Mouse (Mus musculus) thymus, postnatal 25 days (tissue): ENCODE results near the gene Prr36.
A peak's percentile ranks its signal among the peaks of the same experiment; 100 is the strongest.

Experiments used
- DNase-seq: peaks from one replicate; pipeline ENCODE4 v3.0.0; 2022

Gene Prr36

DNA sequence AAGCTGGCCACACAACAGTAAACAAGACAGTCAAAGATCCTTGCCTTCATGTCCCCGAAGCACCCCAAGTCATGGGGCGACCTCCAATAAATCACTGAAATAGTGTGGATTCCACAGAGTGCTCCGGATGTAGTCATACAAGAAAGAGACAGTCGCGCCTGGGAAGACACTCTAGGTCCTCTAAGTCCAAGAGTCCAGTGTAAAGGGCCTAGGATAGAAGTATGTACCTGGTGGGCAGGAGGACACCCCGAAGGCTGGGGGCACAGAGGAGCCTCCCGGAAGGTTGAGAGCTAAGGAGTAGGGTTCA, 23.7 kb downstream of the Prr36 start:
- DNase-seq, result no peak

GRCm38 (mm10) chr8:4192807-4193587, 24.3 kb downstream of the Prr36 start:
- peak; percentile 88 for DNase-seq

DNA sequence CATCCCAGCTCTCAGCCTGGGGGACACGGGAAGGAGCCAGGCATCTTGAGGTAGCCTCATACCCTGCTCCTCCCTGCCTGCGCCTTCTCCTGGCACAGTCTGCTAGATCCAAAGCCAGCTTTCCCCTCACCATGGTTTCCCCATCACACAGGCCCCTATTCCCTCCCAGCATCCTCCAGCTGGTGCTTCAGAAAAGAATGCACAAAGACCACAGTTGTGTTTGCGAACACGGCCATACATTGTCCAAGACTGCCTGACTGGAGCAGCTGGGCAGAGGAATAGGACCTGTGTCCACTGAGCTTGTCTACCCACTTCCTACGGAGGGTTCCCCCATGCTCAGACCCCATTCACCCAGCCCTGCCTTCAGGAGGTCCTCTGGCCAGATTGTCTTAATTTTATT, 25.0 kb downstream of the Prr36 start:
- no peak for DNase-seq

DNA sequence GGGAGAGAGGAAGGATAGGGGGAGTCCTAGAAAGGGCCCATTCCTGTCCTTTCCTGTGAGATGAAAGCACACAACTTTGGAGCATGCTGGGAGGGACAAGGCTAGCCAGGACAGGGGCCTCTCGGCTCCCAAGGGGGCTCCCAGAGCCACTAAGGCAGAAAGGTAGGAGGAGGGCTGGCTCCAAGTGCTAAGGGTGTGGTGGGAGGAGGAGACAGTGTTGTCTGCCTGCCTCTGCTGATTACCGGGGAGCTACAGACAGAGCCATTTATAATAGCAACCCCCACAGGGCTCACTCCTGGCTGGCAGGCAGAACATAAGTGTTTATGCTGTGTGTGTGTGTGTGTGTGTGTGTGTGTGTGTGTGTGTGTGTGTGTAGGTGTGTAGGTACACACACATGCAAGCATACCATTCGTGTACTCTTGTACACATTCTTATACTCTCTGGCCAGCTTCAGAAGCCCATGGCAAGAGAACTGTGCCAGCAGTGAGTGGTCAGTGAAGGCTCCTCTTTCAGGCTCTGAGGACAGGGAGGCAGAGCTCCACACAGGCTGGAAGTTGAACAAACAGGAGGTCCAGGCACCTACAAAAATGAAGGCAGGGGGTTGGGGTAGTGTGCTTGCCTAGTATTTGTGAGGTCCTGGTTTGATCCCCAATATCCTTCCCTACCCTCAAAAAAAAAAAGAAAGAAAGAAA, 28.1 kb downstream of the Prr36 start:
- DNase-seq, result no peak

- no peak for DNase-seq
These were observed 28.7 kb downstream of the Prr36 start for GRCm38 (mm10) chr8:4188605-4189004.

- DNase-seq, result no peak
These were observed 31.1 kb downstream of the Prr36 start for GRCm38 (mm10) chr8:4186151-4186550.

DNA sequence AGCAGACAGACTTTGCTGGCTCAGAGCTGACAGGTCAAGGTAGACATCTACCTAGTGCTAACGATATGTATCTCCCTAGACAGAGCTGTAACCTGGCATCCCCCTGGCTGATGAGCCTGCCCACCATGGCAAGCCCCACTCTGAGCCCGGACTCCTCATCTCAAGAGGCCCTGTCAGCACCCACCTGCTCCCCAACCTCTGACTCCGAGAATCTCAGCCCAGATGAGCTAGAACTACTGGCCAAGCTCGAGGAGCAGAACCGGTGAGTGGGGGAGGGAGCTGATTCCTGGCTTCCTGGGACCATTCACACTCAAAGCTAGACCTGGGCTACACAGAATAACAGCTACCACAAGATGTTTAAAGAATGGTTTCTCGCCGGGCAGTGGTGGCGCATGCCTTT, 33.9 kb downstream of the Prr36 start:
- no peak for DNase-seq

DNA sequence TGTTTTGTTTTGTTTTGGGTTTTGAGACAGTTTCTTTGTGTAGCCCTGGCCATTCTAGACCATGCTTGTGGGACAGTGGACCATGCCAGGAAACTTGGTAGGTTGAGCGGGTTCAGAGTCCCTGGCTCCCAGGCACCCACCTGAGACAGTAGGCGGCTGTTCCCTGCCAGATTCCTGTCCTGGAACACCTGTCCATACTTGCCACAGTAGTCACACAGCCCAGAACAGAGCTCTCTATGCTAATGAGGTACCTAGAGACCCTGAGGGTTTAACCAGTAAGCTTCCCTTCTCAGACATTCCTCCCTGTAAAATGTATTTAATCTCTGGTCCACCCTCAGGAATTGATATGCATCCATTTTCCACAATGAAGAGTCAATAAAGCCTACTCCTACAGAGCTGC, 43.2 kb downstream of the Prr36 start:
- no peak for DNase-seq

DNA sequence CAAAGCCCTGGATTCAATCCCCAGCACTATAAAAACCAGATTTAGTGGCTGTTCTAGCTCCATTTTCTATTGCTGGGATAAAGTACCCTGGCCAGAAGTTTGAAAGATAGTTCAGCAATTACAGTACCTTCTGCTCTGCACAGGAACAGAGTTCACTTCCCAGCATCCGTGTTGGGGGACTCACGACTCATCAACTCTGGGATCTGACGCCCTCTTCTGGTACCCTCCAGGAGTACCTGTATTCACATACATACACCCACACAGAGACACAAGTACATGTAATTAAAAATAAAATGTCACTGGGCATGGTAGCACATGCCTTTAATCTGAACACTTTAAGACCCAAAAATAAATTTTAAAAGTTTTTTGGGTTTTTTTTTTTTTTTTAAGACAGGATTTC, 44.8 kb downstream of the Prr36 start:
- no peak for DNase-seq

DNA sequence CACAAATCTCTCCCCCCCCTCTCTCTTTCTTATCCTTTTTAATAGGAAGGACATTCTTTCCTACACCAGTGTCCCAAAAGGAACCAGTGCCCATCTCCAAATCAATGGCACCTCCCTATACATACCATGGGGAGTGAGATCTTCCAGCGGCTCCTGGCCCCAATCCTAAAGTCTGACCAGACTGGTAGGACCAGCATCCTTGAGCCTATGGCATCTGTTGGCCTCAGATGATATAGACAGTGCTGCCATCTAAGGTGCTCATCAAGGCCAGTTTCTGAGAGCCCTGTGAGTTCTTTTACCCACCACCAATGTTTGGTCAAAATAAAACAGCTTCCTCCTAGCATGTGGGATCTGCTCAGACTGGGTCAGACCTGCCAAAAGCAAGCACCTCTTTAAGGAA, 49.3 kb downstream of the Prr36 start:
- no peak for DNase-seq

DNA sequence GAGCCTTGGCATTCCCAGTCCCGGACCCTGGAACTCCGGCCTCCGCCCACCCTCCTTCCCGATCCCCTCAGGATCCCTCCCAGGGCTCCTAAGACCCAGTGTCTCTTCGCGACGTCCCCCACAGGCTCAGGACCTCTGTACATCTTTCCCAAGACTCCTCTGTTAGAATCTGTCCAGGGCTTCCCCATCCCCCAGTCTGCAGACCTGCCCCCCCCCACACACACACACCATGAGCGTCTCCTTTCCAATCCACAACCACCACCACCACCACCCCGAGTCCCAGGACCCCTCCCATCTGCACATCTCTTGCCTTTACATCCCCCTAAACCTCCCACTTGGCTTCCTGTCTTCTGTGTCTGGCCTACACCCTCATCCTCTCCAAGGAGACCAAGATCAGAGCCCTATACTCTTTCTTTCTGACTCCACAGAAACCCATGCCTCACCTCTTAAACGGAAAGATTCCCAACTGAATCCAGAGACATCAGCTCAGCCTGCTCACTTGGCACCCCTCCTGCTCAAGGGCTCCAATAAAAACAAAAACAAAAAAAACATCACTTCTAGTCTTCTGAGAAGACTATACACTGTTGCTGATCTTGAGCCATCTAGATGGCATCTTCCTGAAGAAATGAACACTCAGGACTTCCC, 50.3 kb downstream of the Prr36 start:
- DNase-seq, result no peak

- DNase-seq, result peak; percentile 99
These were observed 51.2 kb downstream of the Prr36 start, which contains the start of gene Evi5l for GRCm38 (mm10) chr8:4165852-4166751. TSS of gene Evi5l (plus strand) at chr8:4166567.

DNA sequence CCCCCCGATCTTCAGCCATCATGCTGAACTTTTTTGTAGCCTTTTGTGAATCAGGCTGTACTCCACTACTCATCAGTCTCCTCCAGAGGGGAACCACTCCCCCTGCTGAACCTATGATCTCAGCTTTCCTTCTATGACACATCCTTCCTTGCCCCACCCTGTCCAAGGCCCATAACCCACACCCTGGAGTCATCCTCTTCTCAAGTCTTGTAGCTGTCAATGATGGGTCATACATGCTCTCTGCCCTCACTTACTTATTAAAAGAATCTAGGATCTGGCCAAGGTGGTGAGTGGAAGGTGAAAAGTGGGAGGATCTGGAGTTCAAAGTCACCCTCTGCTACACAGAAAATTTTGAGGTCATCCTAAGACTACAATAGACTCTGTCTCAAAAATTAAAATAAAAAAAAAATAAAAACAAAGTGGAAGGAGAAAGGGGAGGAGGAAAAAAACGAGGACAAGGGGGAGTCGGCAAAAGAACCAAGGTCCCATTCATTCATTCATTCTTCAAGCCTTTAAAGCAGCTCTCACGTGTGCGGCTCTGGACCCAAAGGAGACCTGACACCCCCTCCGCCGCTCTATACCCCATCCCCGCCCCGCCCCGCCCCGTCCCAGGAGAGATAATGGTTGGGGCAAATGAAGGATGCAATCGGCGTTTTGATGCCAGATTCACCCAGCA, 51.9 kb downstream of the Prr36 start:
- DNase-seq, result no peak

DNA sequence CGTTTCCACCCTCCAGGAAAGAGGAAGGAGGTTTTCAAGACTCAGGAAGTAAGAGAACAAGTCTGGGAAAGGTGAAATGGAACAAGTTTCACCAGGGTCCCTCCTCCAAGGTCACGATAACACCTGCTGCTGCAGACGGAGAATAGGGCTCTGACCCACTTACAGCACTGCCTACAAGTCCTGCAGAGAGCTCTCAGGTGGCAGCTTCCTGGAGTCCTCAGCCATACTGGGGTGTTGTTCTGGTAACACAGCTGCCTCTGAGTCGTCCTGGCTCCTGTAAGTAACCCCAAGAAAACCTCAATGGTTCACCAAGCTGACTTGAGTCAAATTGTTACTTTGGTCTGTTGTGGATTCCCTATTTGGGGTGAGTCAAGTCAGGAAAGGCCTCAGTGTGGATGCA, 54.5 kb downstream of the Prr36 start:
- peak; percentile 58 for DNase-seq
